Mouse (Mus musculus) stomach, postnatal 0 days (tissue): ENCODE measurements at regions not wholly inside any gene's neighbourhood (a gene's known extent, or its start where the extent isn't known, plus 50 kb on each side); places are given as distances from the start of the nearest gene placed in this dataset.
A peak's percentile ranks its signal among the peaks of the same experiment; 100 is the strongest.

Experiments
- ATAC-seq: fragments of 200-750 bp; cut with Nextera tagmentation; 2 replicates; pipeline ENCODE4 v1.8.0; 2017; ENCODE audit not compliant: low FRiP score, low TSS enrichment
- DNase-seq: peaks from one replicate; pipeline ENCODE4 v3.0.0-alpha.2; 2016; ENCODE audit warnings: low spot score
- H3K27ac ChIP-seq: fragments of 300-500 bp; sonication (generic); replicated peaks from 2 replicates; pipeline ENCODE4 v1.5.1; 2014; ENCODE audit warnings: mild to moderate bottlenecking, control low read depth
- H3K27me3 ChIP-seq: fragments of 300-500 bp; sonication (generic); 2 replicates; pipeline ENCODE4 v1.6.1; 2014; ENCODE audit warnings: low read length; ENCODE audit not compliant: control insufficient read depth, insufficient read depth
- H3K36me3 ChIP-seq: fragments of 300-500 bp; sonication (generic); 2 replicates; pipeline ENCODE4 v1.6.1; 2014; ENCODE audit warnings: low read length, mixed read lengths; ENCODE audit not compliant: control insufficient read depth, insufficient read depth
- H3K4me1 ChIP-seq: fragments of 300-500 bp; sonication (generic); replicated peaks from 2 replicates; pipeline ENCODE4 v1.6.1; 2014; ENCODE audit warnings: antibody characterized with exemption; ENCODE audit not compliant: control insufficient read depth, insufficient read depth
- H3K4me2 ChIP-seq: fragments of 300-500 bp; sonication (generic); replicated peaks from 2 replicates; pipeline ENCODE4 v1.6.1; 2014; ENCODE audit warnings: low read depth, mild to moderate bottlenecking, control low read depth, moderate library complexity
- H3K4me3 ChIP-seq: fragments of 300-500 bp; sonication (generic); 2 replicates; pipeline ENCODE4 v1.5.1; 2014; ENCODE audit warnings: low read depth, low read length, control low read depth
- H3K9ac ChIP-seq: fragments of 300-500 bp; sonication (generic); 2 replicates; pipeline ENCODE4 v1.6.1; 2014; ENCODE audit warnings: mild to moderate bottlenecking, low read length, control low read depth, mixed read lengths
- H3K9me3 ChIP-seq: fragments of 300-500 bp; sonication (generic); 2 replicates; pipeline ENCODE4 v1.6.1; 2016; ENCODE audit warnings: low read length; ENCODE audit not compliant: control insufficient read depth
- CTCF ChIP-seq: IDR thresholded peaks from 2 replicates; pipeline ENCODE4 v1.5.1; 2016; ENCODE audit warnings: antibody characterized with exemption, low read depth, mild to moderate bottlenecking, moderate library complexity
- EP300 ChIP-seq: optimal IDR thresholded peaks from 2 replicates; pipeline ENCODE3; 2016; ENCODE audit warnings: antibody characterized with exemption
- WGBS: fragments of 180-500 bp; shearing (Covaris S2); extraction: QIAGEN DNeasy Blood & Tissue Kit; methylation state at CpG from one replicate; pipeline ENCODE4 v1.1.7; 2014; 5-methylcytosine and 5-hydroxymethylcytosine counted together

DNA sequence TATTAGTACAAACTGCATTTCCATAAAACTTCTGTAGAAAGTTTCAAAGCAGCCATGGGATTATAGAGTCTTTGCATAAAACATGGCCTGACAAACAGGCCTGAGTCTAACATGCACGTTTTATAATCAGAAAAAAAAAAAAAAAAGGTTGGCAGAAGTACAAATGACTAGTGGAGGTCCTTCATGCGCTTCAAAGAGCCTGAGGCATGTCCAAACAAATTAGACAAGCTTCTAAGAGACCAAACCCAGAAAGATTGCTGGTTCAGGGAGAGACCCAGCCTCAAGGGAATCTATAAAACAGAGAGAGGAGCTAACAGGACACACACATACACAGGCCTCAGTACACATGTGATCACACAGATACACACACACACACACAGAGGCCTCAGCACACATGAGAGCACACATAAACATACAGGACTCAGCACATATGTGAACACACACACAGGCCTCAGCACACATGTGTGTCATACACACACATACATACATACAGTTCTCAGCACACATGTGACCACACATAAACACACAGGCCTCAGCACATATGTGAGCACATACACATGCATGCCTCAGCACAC is 57.0 kb upstream of the Gnaq start:
- DNase-seq (no peak), ATAC-seq (no peak)
- H3K27ac ChIP-seq: no peak overlapping the region
- no peak overlapping the region for H3K9ac ChIP-seq
- TF ChIP-seq CTCF (no peak), EP300 (no peak)
- no peaks in the 10 kb centered on the region for H3K36me3 ChIP-seq
- H3K27me3 ChIP-seq: no peaks in the 10 kb centered on the region
- no peaks in the 10 kb centered on the region for H3K9me3 ChIP-seq
- WGBS: 29% methylated on average over 2 of the region's 2 CpGs
- no peak overlapping the region for H3K4me3 ChIP-seq
- H3K4me2 ChIP-seq: no peak overlapping the region
- H3K4me1 ChIP-seq: no peaks in the 10 kb centered on the region

DNA sequence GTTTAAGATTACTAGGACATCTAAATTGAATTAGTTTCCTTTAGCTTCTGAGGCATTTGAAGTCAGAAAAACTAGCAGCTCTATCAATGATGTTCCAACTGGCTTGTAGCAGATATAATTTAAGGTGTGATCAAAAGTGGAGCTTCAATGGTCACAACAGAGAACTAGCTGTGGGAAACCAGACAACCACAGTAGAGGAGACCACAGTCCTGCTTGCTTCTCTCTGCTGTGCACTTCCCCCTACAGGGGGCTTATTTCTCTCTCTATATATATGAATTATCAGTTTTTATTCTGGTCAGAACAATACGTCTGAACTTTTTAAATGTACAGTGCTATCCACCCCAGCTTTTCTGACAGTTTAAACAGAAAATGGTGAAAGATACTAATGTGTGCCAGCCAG is 57.6 kb upstream of the Gnaq start:
- Histone ChIP-seq H3K36me3 (no peaks in the 10 kb centered on the region), H3K4me1 (no peaks in the 10 kb centered on the region), H3K9me3 (no peaks in the 10 kb centered on the region), H3K27me3 (no peaks in the 10 kb centered on the region), H3K9ac (no peak overlapping the region), H3K4me3 (no peak overlapping the region), H3K27ac (no peak overlapping the region), H3K4me2 (no peak overlapping the region)
- TF ChIP-seq CTCF: no peak
- no peak for TF ChIP-seq EP300
- WGBS: 65% methylated on average over 1 of the region's 1 CpGs
- DNase-seq (no peak), ATAC-seq (no peak)

DNA sequence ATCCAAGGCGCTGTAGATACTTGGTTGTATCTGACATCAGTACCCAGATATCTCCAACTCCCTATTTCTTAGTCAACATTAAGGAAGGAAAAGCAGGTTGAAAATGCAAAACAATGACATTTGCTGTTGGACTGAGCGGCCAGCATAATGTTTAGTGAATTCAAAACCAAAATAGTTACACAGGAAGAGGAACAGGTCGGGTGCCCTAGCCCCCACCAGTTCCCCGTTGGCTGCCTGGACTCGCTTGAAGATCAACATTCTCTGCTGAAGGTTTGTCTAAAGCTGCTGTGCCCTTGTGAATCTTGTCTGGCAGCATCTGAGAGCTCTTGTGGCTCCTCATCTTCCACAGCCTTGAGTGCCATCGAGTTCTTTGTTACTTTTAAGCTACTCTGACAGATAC is 65.3 kb upstream of the Gnaq start:
- Histone ChIP-seq H3K4me1 (no peaks in the 10 kb centered on the region), H3K36me3 (no peaks in the 10 kb centered on the region), H3K9me3 (no peaks in the 10 kb centered on the region), H3K4me2 (no peak overlapping the region), H3K9ac (no peak overlapping the region), H3K4me3 (no peak overlapping the region), H3K27me3 (no peaks in the 10 kb centered on the region), H3K27ac (no peak overlapping the region)
- no peak for DNase-seq
- no peak for ATAC-seq
- no peak for TF ChIP-seq EP300
- TF ChIP-seq CTCF: no peak
- 69% methylated on average over 6 of the region's 6 CpGs for WGBS

DNA sequence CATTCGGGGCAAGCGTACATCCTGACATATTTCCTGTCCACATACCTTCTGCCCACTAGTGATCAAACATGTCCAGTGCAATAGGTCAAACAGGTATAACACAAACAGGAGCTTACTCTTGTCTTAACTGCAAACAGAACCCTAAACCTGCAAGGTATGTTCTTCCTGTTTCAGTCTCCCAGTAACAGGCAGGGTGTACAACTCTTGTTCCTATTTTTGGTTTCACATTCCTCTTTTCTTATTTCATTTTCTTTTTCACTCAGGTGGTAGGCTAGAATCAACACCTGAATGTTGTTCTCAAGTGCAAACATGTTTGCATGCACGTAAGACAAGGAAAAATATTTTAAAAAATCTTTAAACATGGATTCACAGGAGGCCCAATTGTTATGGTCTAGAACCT is 67.7 kb upstream of the Gnaq start:
- TF ChIP-seq EP300 (no peak), CTCF (no peak)
- Histone ChIP-seq H3K4me3 (no peak overlapping the region), H3K27ac (no peak overlapping the region), H3K36me3 (no peaks in the 10 kb centered on the region), H3K9ac (no peak overlapping the region), H3K4me2 (no peak overlapping the region), H3K4me1 (no peaks in the 10 kb centered on the region), H3K27me3 (no peaks in the 10 kb centered on the region), H3K9me3 (no peaks in the 10 kb centered on the region)
- 88% methylated on average over 3 of the region's 3 CpGs for WGBS
- ATAC-seq: no peak
- DNase-seq: no peak

DNA sequence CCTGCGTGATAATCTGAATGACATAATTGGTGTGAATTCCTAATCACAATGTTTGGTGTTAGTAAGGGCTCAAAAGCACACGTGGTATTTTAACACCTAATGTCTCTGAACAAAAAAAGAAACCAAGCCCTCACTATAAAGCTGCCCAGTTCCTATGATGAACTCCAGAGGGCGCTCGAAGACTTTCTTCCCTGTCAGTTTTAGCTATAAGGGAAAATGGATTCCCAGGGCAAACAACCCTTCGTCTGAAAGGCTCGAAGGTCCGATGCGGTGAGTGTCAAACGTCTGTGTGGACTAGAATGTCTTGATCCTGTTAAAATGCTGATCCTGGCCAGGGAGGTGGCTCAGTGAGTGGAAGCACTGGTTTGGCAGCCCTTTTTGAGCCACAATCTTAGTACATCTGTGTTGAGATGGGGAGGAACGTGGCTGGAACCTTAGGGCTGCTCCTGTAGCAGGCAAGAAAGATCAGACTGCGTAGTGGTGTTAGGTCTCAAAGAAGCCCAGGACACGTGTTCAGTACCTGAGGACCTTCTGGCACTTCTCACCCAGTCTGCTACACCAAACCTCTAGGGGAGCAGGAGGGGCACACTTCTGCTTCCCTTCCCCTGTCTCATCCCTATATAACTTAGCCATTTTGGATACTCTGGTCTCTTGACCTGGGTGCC is 68.6 kb upstream of the Gnaq start:
- peak; percentile 79 for DNase-seq
- TF ChIP-seq EP300 (no peak), CTCF (peak; percentile 95)
- Histone ChIP-seq H3K4me2 (peak overlapping the region; percentile 45), H3K4me3 (no peak overlapping the region), H3K9me3 (no peaks in the 10 kb centered on the region), H3K27me3 (no peaks in the 10 kb centered on the region), H3K36me3 (no peaks in the 10 kb centered on the region), H3K27ac (no peak overlapping the region), H3K9ac (no peak overlapping the region), H3K4me1 (no peaks in the 10 kb centered on the region)
- 8% methylated on average over 12 of the region's 12 CpGs for WGBS
- ATAC-seq: peak; percentile 66

DNA sequence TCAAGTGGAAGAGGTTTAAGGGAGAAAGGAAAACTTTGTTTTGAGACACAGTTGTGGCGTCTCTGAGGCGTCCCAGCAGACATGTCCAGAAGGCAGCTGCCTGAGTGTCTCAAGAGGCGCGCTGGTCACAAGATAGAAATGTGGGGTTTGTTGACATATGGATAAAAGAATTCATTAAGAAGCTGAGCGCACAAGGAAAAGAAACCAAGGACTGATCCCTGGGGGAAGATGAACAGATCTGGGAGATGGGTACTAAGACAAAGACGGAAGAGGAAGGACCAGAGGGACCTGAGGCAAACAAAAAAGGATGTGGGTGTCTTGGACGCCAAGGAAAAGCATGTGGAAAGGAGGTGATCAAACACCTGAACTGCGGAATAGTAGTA is 69.1 kb upstream of the Gnaq start:
- Histone ChIP-seq H3K4me1 (no peaks in the 10 kb centered on the region), H3K9me3 (no peaks in the 10 kb centered on the region), H3K9ac (no peak overlapping the region), H3K4me3 (no peak overlapping the region), H3K36me3 (no peaks in the 10 kb centered on the region), H3K27me3 (no peaks in the 10 kb centered on the region), H3K4me2 (peak overlapping the region; percentile 8), H3K27ac (no peak overlapping the region)
- TF ChIP-seq EP300: no peak
- TF ChIP-seq CTCF: no peak
- ATAC-seq: no peak
- DNase-seq: no peak
- WGBS: 33% methylated on average over 8 of the region's 8 CpGs
